Mouse (Mus musculus) liver, embryonic 12.5 days (tissue): ENCODE data around the gene Capn1. TPM values are rescaled to one million over a fixed set of nuclear protein-coding genes. Genes with fewer than 3 reads are reported as not detected.

ENCODE experiments used
- ATAC-seq: fragments of 200-750 bp; cut with Nextera tagmentation; 2 replicates; pipeline ENCODE4 v1.8.0; 2017; ENCODE audit warnings: moderate number of reproducible peaks, mild to moderate bottlenecking, moderate library complexity
- H3K27ac ChIP-seq: fragments of 300-500 bp; sonication (generic); 2 replicates; pipeline ENCODE4 v1.5.1; 2016; ENCODE audit warnings: mild to moderate bottlenecking
- H3K27me3 ChIP-seq: fragments of 300-500 bp; sonication (generic); replicated peaks from 2 replicates; pipeline ENCODE4 v1.6.1; 2016; ENCODE audit warnings: mild to moderate bottlenecking, moderate library complexity
- H3K36me3 ChIP-seq: fragments of 300-500 bp; sonication (generic); 2 replicates; pipeline ENCODE4 v1.6.1; 2016; ENCODE audit warnings: mild to moderate bottlenecking, moderate library complexity
- H3K4me1 ChIP-seq: fragments of 300-500 bp; sonication (generic); 2 replicates; pipeline ENCODE4 v1.6.1; 2016
- H3K4me2 ChIP-seq: fragments of 300-500 bp; sonication (generic); 2 replicates; pipeline ENCODE4 v1.6.1; 2016; ENCODE audit warnings: mild to moderate bottlenecking, moderate library complexity
- H3K4me3 ChIP-seq: fragments of 300-500 bp; sonication (generic); 2 replicates; pipeline ENCODE4 v1.5.1; 2016; ENCODE audit warnings: mild to moderate bottlenecking, moderate library complexity
- H3K9ac ChIP-seq: fragments of 300-500 bp; sonication (generic); 2 replicates; pipeline ENCODE4 v1.6.1; 2016; ENCODE audit warnings: mild to moderate bottlenecking, moderate library complexity
- H3K9me3 ChIP-seq: fragments of 300-500 bp; sonication (generic); replicated peaks from 2 replicates; pipeline ENCODE4 v1.6.1; 2016; ENCODE audit warnings: mild to moderate bottlenecking, moderate library complexity
- WGBS: fragments of 180-500 bp; shearing (Covaris S2); methylation state at CpG from one replicate; pipeline ENCODE4 v1.1.7; 2016; ENCODE audit not compliant: insufficient replicate concordance; 5-methylcytosine and 5-hydroxymethylcytosine counted together
- microRNA-seq: library from miRNA; unstranded; fragments of <30 nt; microRNA quantifications from one replicate; pipeline ENCODE4, GENCODE M21; 2017
- polyA plus RNA-seq: library from polyadenylated mRNA; unstranded; fragments of >200 nt; fragmentation: Nextera tagmentation; extraction: Ambion mirVana; gene quantifications from 2 replicates; pipeline ENCODE4 v1.2.1, GENCODE M21; 2016

The Capn1 gene
- polyA plus RNA-seq, 1 experiment from 2014 or later, result 37.7 TPM

DNA sequence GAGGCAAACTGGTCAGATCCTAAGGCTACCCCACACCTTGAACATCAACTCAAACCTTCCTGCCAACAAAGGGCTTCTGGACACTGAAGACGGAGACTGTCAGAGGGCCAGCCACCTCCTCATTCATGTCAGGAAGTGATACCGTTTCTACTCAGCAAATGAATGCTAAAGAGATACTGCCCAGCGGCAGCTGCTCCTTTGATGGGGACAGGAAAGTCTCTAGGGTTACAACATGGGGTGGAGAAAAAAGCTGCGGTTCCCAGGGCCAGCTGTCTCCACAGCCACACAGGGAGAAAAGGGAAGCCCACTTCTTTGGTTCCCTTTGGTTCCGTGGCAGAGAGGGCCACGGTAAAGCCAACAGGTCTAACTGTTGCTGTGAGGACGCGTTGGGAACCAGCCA lies 71.6 kb downstream of the Capn1 start:
- H3K9ac ChIP-seq, result no peak overlapping the region
- no peak for ATAC-seq
- H3K36me3 ChIP-seq, result peaks cover 100% of the 10 kb centered on the region
- H3K4me2 ChIP-seq, result no peak overlapping the region
- no peaks in the 10 kb centered on the region for H3K27me3 ChIP-seq
- H3K9me3 ChIP-seq, result no peaks in the 10 kb centered on the region
- no peak overlapping the region for H3K4me3 ChIP-seq
- peak overlapping the region; percentile 43; the same call in 1 of the 2 replicates for H3K27ac ChIP-seq
- WGBS, result 65% methylated on average over 8 of the region's 8 CpGs
- peaks cover 35% of the 10 kb centered on the region for H3K4me1 ChIP-seq

DNA sequence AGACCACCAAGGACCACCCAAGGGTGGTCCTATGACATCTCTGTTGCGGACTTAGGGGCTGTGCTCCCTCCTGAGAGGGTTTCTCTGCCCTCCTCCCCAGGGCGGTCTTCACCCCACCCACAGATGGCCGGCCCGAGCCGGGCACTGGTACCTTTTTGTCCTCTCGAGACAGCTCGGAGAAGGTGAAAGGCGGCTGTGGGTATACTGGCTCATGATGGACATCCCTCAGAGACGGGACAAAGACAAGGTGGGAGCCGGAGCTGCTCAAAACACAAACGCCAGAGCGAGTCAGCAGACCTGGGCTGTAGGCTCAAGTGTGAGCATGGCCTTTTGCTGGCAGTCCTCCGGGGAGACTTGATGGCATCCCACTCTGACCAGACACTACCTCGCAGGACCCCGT lies 72.3 kb downstream of the Capn1 start:
- Histone ChIP-seq H3K36me3 (peaks cover 99% of the 10 kb centered on the region), H3K4me3 (no peak overlapping the region), H3K27me3 (no peaks in the 10 kb centered on the region), H3K9me3 (no peaks in the 10 kb centered on the region), H3K4me2 (no peak overlapping the region), H3K9ac (no peak overlapping the region), H3K4me1 (peaks cover 42% of the 10 kb centered on the region), H3K27ac (no peak overlapping the region)
- no peak for ATAC-seq
- 92% methylated on average over 15 of the region's 15 CpGs for WGBS

DNA sequence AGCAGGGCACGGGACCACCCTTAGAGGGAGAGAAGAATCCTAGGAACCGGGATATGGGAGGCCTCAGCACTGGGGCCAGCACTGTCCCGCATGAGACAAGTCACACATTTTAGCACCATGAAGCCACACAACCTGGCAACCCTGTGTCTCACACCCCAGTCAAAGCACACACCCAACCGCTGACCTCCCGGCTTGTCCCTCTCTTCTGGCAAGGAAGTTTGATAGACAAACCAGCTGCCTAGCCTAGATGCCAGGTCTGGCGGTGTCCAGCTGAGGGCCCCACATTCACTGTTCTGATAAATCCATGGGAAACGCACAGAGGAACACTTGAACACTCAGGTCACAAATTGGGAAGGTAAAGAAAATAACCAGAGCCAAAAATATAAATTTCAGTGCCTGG lies 73.1 kb downstream of the Capn1 start:
- no peak overlapping the region for H3K4me3 ChIP-seq

DNA sequence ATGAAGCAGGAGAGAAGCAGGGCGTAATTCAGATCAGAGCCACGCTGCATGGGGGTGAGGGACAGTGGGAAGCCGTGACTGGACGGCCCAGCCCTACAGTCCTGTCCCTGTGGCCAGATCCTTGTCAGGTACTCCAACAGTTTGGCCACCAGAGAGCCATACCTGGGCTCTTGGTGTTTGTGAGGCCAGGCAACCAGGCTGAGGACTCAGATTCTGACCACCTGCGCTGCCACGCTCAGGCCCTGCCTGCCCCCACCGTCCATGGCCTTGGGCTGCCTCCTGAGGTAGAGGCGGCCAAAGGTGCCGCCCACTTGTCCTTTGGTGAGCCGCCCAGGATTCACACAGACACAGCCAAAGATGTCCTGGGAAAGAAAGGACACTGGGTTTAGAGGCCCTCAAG lies 75.0 kb downstream of the Capn1 start:
- no peak overlapping the region for H3K9ac ChIP-seq
- H3K4me3 ChIP-seq, result no peak overlapping the region
- no peak overlapping the region for H3K4me2 ChIP-seq
- peaks cover 71% of the 10 kb centered on the region for H3K36me3 ChIP-seq
- no peaks in the 10 kb centered on the region for H3K9me3 ChIP-seq
- WGBS, result 91% methylated on average over 10 of the region's 10 CpGs
- H3K27me3 ChIP-seq, result no peaks in the 10 kb centered on the region
- H3K27ac ChIP-seq, result no peak overlapping the region
- peaks cover 52% of the 10 kb centered on the region for H3K4me1 ChIP-seq
- ATAC-seq, result no peak

More for the DNA sequence above, 73.1 kb downstream of the Capn1 start:
- 87% methylated on average over 7 of the region's 7 CpGs for WGBS
- no peak overlapping the region for H3K4me2 ChIP-seq
- peaks cover 50% of the 10 kb centered on the region for H3K4me1 ChIP-seq
- H3K27ac ChIP-seq, result no peak overlapping the region
- ATAC-seq, result no peak
- H3K9me3 ChIP-seq, result no peaks in the 10 kb centered on the region
- H3K9ac ChIP-seq, result no peak overlapping the region
- H3K27me3 ChIP-seq, result no peaks in the 10 kb centered on the region
- peaks cover 91% of the 10 kb centered on the region for H3K36me3 ChIP-seq

DNA sequence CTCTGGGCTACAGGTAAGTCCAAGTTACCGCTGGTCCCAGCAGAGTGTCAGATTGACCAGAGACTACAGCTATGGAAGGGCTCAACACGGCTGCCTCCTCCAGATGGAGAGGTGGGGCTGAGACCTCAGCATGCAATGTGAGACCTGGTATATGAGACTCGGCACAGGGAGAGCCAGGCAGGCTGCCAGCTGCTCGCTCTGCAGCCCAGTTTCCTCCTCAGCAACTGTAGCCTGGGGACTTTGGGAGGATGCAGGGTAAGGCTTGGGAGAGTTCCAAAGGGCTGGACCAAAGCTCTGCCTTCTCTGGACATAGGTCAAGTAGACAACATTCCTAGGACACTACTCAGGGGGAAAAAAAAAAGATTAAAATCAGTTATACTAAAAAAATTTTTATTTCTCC lies 75.5 kb downstream of the Capn1 start:
- H3K27me3 ChIP-seq, result peaks cover 2% of the 10 kb centered on the region; the same call in 1 of the 2 replicates
- 77% methylated on average over 4 of the region's 4 CpGs for WGBS
- no peak overlapping the region for H3K9ac ChIP-seq
- peaks cover 67% of the 10 kb centered on the region for H3K36me3 ChIP-seq
- no peak overlapping the region for H3K27ac ChIP-seq
- ATAC-seq, result no peak
- no peaks in the 10 kb centered on the region for H3K9me3 ChIP-seq
- no peak overlapping the region for H3K4me3 ChIP-seq
- no peak overlapping the region for H3K4me2 ChIP-seq
- peaks cover 52% of the 10 kb centered on the region for H3K4me1 ChIP-seq

DNA sequence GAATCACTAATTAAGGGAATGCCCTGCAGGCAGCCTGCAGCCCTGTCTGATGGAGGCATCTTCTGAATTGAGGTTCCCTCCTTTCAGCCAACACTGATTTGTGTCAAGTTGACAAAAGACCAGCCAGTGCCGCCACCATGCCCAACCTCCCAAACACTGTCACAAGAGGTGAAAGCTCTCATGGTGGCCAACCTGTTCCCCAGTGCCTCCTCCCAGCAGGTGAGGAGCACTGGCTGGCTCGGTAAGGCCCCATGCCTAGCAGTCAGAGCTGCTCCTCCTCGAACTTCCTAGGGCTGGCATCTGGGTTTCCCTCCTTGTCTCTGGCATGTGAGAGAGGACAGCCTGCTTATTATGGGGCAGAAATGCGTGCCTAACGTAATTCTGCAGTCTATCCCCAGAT lies 76.0 kb downstream of the Capn1 start:
- no peak overlapping the region for H3K9ac ChIP-seq

More for the DNA sequence above, 76.0 kb downstream of the Capn1 start:
- 85% methylated on average over 5 of the region's 5 CpGs for WGBS
- peaks cover 7% of the 10 kb centered on the region; the same call in 1 of the 2 replicates for H3K27me3 ChIP-seq
- no peak overlapping the region for H3K27ac ChIP-seq
- H3K4me2 ChIP-seq, result no peak overlapping the region
- H3K4me3 ChIP-seq, result no peak overlapping the region
- H3K36me3 ChIP-seq, result peaks cover 62% of the 10 kb centered on the region
- ATAC-seq, result no peak
- H3K9me3 ChIP-seq, result no peaks in the 10 kb centered on the region
- peaks cover 51% of the 10 kb centered on the region for H3K4me1 ChIP-seq

Small RNA genes lying within 50 kb of the gene (microRNA-seq; reads per million reads assigned to microRNA genes)
- gene Mir6988, result 1.4 reads per million

Other genes starting within 250 kb of the Capn1 start
- 38.3 and 39.7 TPM in 2 replicates for gene Scyl1, start 244.5 kb downstream of the Capn1 start, polyA plus RNA-seq
- 22.1 and 24.2 TPM in 2 replicates for gene Frmd8, start 140.6 kb downstream of the Capn1 start, polyA plus RNA-seq
- gene Slc25a45, start 138.1 kb downstream of the Capn1 start, polyA plus RNA-seq, result 7.5 and 7.7 TPM in 2 replicates
- 3.2 and 3.5 TPM in 2 replicates for gene Tigd3, start 121.7 kb downstream of the Capn1 start, polyA plus RNA-seq
- gene Dpf2, start 102.9 kb downstream of the Capn1 start, polyA plus RNA-seq, result 73.2 and 74.9 TPM in 2 replicates
- 3.4 and 3.6 TPM in 2 replicates for gene Cdc42ep2, start 91.1 kb downstream of the Capn1 start, polyA plus RNA-seq
- 79.7 and 83.2 TPM in 2 replicates for gene Pola2, start 51.7 kb downstream of the Capn1 start, polyA plus RNA-seq
- gene Slc22a20, start 29.8 kb downstream of the Capn1 start, polyA plus RNA-seq, result not detected in 2 replicates
- gene Syvn1, start 30.7 kb upstream of the Capn1 start, polyA plus RNA-seq, result 17.4 and 19.4 TPM in 2 replicates
- 58.0 and 62.7 TPM in 2 replicates for gene Mrpl49, start 41.9 kb upstream of the Capn1 start, polyA plus RNA-seq
- gene Fau, start 41.9 kb upstream of the Capn1 start, polyA plus RNA-seq, result 699 and 700 TPM in 2 replicates
- gene Znhit2, start 45.3 kb upstream of the Capn1 start, polyA plus RNA-seq, result 31.1 and 31.8 TPM in 2 replicates
- gene Tm7sf2, start 52.5 kb upstream of the Capn1 start, polyA plus RNA-seq, result 30.0 and 31.4 TPM in 2 replicates
- gene Vps51, start 61.3 kb upstream of the Capn1 start, polyA plus RNA-seq, result 35.8 and 39.9 TPM in 2 replicates
- gene Tmem262, start 64.1 kb upstream of the Capn1 start, polyA plus RNA-seq, result not detected in 2 replicates
- 0.37 and 1.4 TPM in 2 replicates for gene Gm28374, start 66.4 kb upstream of the Capn1 start, polyA plus RNA-seq
- gene Zfpl1, start 69.1 kb upstream of the Capn1 start, polyA plus RNA-seq, result 26.6 and 28.5 TPM in 2 replicates
- gene Cdca5, start 69.1 kb upstream of the Capn1 start, polyA plus RNA-seq, result 36.2 and 42.2 TPM in 2 replicates
- 0.20 and 0.59 TPM in 2 replicates for gene AC131692.1, start 78.5 kb upstream of the Capn1 start, polyA plus RNA-seq
- gene Naaladl1, start 89.9 kb upstream of the Capn1 start, polyA plus RNA-seq, result 2.6 and 2.8 TPM in 2 replicates
- gene Sac3d1, start 102.8 kb upstream of the Capn1 start, polyA plus RNA-seq, result 38.8 and 41.6 TPM in 2 replicates
- 41.7 and 44.7 TPM in 2 replicates for gene Snx15, start 112.4 kb upstream of the Capn1 start, polyA plus RNA-seq
- gene Batf2, start 125.1 kb upstream of the Capn1 start, polyA plus RNA-seq, result 0.10 and 0.15 TPM in 2 replicates
- 46.1 and 47.7 TPM in 2 replicates for gene Arl2, start 125.7 kb upstream of the Capn1 start, polyA plus RNA-seq
- not detected in 2 replicates for gene Majin, start 168.5 kb upstream of the Capn1 start, polyA plus RNA-seq
- not detected in 2 replicates for gene Gpha2, start 210.5 kb upstream of the Capn1 start, polyA plus RNA-seq
- gene Ppp2r5b, start 220.0 kb upstream of the Capn1 start, polyA plus RNA-seq, result 6.4 TPM in 2 replicates
- 7.1 and 8.2 TPM in 2 replicates for gene Atg2a, start 225.8 kb upstream of the Capn1 start, polyA plus RNA-seq